Mouse (Mus musculus) bone marrow macrophage, adult 2 months (primary cell): ENCODE measurements around the gene Oscar.

Experiments used
- CTCF ChIP-seq: IDR thresholded peaks from 2 replicates; pipeline ENCODE4 v1.5.1; 2012; ENCODE audit warnings: low read depth, mild to moderate bottlenecking, low read length, moderate library complexity
- POLR2A ChIP-seq: IDR thresholded peaks from 2 replicates; pipeline ENCODE4 v1.6.1; 2012; ENCODE audit warnings: mild to moderate bottlenecking, low read depth, low read length, borderline replicate concordance

DNA sequence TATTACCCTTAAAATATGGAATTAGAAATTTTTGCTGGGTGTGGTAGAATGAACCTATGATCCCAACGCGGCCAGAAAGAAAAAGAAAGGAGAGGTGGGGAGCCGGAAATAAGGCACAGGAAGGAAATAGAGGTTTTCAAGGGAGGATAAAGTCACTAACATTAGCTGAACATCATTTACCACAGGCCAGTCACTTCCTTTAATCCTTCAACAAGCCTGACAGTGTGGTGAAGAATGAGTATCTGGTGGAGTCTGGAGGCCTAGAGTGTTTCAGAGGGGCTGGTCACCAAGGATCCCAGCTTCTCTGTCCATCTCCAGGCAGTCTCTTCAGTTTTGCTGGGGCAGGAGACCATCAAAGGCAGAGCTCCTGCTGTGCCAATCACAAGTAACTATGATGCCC is 5.5 kb downstream of the Oscar start:
- no peak for TF ChIP-seq CTCF
- no peak for TF ChIP-seq POLR2A
